Mouse (Mus musculus): Measurements from ENCODE around the gene Itprid1. TPM values are rescaled to one million over a fixed set of nuclear protein-coding genes. Genes with fewer than 3 reads are reported as not detected.

Gene Itprid1
- polyA plus RNA-seq, 1 experiment from 2014 or later, result not detected

GRCm38 (mm10) chr6:55865206-55865605 lies 28.5 kb downstream of the Itprid1 start:
- ATAC-seq (no peak), DNase-seq (no peak)
- H3K4me2 ChIP-seq (ENCODE audit: low read depth, low read length), result no peak overlapping the region
- H3K9ac ChIP-seq (replicated peaks), result no peak overlapping the region
- H3K4me3 ChIP-seq (ENCODE audit: low read depth, low read length), result no peak overlapping the region
- H3K9me3 ChIP-seq (ENCODE audit: low read length), result no peaks in the 10 kb centered on the region
- TF ChIP-seq CTCF (IDR thresholded peaks at IDR 0.05; ENCODE audit: low read depth) (no peak), EP300 (IDR thresholded peaks at IDR 0.05; ENCODE audit: low read depth) (no peak)
- no peaks in the 10 kb centered on the region for H3K27me3 ChIP-seq (ENCODE audit: insufficient read depth, low read length)
- 67% methylated on average over 2 of the region's 2 CpGs for WGBS (ENCODE audit: insufficient replicate concordance)
- no peak overlapping the region for H3K27ac ChIP-seq (ENCODE audit: low read depth)
- no peaks in the 10 kb centered on the region for H3K4me1 ChIP-seq (ENCODE audit: insufficient read depth)
- H3K36me3 ChIP-seq (replicated peaks; ENCODE audit: insufficient read depth, low read length), result no peaks in the 10 kb centered on the region

- no peaks in the 10 kb centered on the region for H3K36me3 ChIP-seq (replicated peaks; ENCODE audit: insufficient read depth, low read length)
- no peaks in the 10 kb centered on the region for H3K27me3 ChIP-seq (ENCODE audit: insufficient read depth, low read length)
- ATAC-seq (no peak), DNase-seq (no peak)
- no peak overlapping the region for H3K4me3 ChIP-seq (ENCODE audit: low read depth, low read length)
- H3K9me3 ChIP-seq (ENCODE audit: low read length), result no peaks in the 10 kb centered on the region
- TF ChIP-seq EP300 (IDR thresholded peaks at IDR 0.05; ENCODE audit: low read depth) (no peak), CTCF (IDR thresholded peaks at IDR 0.05; ENCODE audit: low read depth) (no peak)
- 49% methylated on average over 5 of the region's 5 CpGs for WGBS (ENCODE audit: insufficient replicate concordance)
- no peak overlapping the region for H3K9ac ChIP-seq (replicated peaks)
- H3K4me2 ChIP-seq (ENCODE audit: low read depth, low read length), result no peak overlapping the region
- no peak overlapping the region for H3K27ac ChIP-seq (ENCODE audit: low read depth)
- H3K4me1 ChIP-seq (ENCODE audit: insufficient read depth), result no peaks in the 10 kb centered on the region
These were observed 42.8 kb downstream of the Itprid1 start for GRCm38 (mm10) chr6:55879356-55879960.

DNA sequence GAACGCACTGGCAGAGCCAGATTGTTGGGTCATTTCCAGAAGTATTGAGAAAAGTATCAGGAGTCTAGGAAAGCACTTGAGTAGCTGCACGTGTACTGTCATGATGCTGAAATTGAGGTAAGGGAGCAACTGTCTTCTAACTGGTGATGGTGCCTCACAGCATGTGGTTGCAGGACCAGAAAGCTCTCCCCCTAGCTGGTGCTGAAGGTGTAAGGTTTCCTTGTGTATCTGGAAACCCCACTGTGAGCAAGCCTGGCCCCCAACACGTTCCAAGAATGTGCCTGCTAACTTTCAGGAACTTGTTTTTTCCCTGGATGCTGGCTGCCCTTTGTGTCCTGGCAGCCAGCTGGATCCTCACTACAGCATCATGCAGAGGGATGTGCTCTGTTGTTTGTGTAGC lies 44.2 kb downstream of the Itprid1 start:
- no peak overlapping the region for H3K4me2 ChIP-seq (ENCODE audit: low read depth, low read length)
- H3K4me1 ChIP-seq (ENCODE audit: insufficient read depth), result no peaks in the 10 kb centered on the region
- ATAC-seq (no peak), DNase-seq (no peak)
- H3K4me3 ChIP-seq (ENCODE audit: low read depth, low read length), result no peak overlapping the region
- WGBS (ENCODE audit: insufficient replicate concordance), result 24% methylated on average over 3 of the region's 3 CpGs
- no peak overlapping the region for H3K9ac ChIP-seq (replicated peaks)
- H3K27me3 ChIP-seq (ENCODE audit: insufficient read depth, low read length), result no peaks in the 10 kb centered on the region
- no peaks in the 10 kb centered on the region for H3K36me3 ChIP-seq (replicated peaks; ENCODE audit: insufficient read depth, low read length)
- H3K9me3 ChIP-seq (ENCODE audit: low read length), result no peaks in the 10 kb centered on the region
- TF ChIP-seq EP300 (IDR thresholded peaks at IDR 0.05; ENCODE audit: low read depth) (no peak), CTCF (IDR thresholded peaks at IDR 0.05; ENCODE audit: low read depth) (no peak)
- H3K27ac ChIP-seq (ENCODE audit: low read depth), result no peak overlapping the region

GRCm38 (mm10) chr6:55887598-55887997 lies 50.9 kb downstream of the Itprid1 start:
- no peaks in the 10 kb centered on the region for H3K36me3 ChIP-seq (replicated peaks; ENCODE audit: insufficient read depth, low read length)
- H3K9ac ChIP-seq (replicated peaks), result no peak overlapping the region
- H3K27me3 ChIP-seq (ENCODE audit: insufficient read depth, low read length), result no peaks in the 10 kb centered on the region
- no peaks in the 10 kb centered on the region for H3K4me1 ChIP-seq (ENCODE audit: insufficient read depth)
- H3K27ac ChIP-seq (ENCODE audit: low read depth), result no peak overlapping the region
- no peak overlapping the region for H3K4me2 ChIP-seq (ENCODE audit: low read depth, low read length)
- no peak overlapping the region for H3K4me3 ChIP-seq (ENCODE audit: low read depth, low read length)
- no peak for ATAC-seq
- H3K9me3 ChIP-seq (ENCODE audit: low read length), result no peaks in the 10 kb centered on the region
- TF ChIP-seq CTCF (IDR thresholded peaks at IDR 0.05; ENCODE audit: low read depth), result no peak
- no peak for TF ChIP-seq EP300 (IDR thresholded peaks at IDR 0.05; ENCODE audit: low read depth)
- DNase-seq, result no peak
- WGBS (ENCODE audit: insufficient replicate concordance), result 67% methylated on average over 1 of the region's 1 CpGs

DNA sequence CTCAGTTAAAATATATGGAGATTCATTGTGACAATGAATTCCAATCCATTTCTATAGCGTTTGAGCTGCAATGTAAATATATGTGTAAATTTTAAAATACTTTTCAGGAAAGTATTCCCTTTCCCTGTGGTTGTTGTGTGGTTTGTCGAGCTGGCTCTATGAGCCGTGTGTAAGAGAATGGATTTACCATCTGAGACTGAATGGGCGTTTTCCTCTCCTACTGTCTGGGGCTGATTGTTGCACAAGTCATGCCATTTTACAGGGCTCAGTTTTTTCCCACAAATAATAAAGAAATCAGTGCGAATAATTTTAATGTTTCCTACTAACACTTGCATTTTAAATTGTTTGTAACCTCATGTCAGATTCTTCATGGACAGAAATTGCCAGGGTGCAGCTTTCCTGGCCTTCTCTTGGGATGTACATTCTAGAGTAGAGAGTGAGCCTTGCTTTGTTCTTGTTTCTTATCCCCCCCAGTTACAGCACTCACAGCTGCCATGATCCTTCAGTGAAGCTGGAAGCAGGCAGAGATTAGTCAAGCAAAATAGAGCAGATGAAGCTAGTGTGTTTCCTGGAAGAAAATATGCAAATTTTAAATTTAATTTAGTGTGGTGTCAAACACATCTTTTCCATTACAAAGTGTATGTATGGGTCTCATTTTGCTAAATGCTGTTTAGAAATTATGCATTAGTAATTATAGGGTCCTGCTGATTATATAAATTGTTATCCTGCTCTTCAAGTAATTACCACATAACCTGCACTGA lies 65.1 kb downstream of the Itprid1 start:
- no peaks in the 10 kb centered on the region for H3K4me1 ChIP-seq (ENCODE audit: insufficient read depth)
- H3K9ac ChIP-seq (replicated peaks), result no peak overlapping the region
- no peak overlapping the region for H3K27ac ChIP-seq (ENCODE audit: low read depth)
- H3K4me3 ChIP-seq (ENCODE audit: low read depth, low read length), result no peak overlapping the region
- TF ChIP-seq EP300 (IDR thresholded peaks at IDR 0.05; ENCODE audit: low read depth) (no peak), CTCF (IDR thresholded peaks at IDR 0.05; ENCODE audit: low read depth) (no peak)
- no peaks in the 10 kb centered on the region for H3K36me3 ChIP-seq (replicated peaks; ENCODE audit: insufficient read depth, low read length)
- no peaks in the 10 kb centered on the region for H3K27me3 ChIP-seq (ENCODE audit: insufficient read depth, low read length)
- no peak for ATAC-seq
- no peak for DNase-seq
- no peaks in the 10 kb centered on the region for H3K9me3 ChIP-seq (ENCODE audit: low read length)
- 68% methylated on average over 5 of the region's 5 CpGs for WGBS (ENCODE audit: insufficient replicate concordance)
- no peak overlapping the region for H3K4me2 ChIP-seq (ENCODE audit: low read depth, low read length)

DNA sequence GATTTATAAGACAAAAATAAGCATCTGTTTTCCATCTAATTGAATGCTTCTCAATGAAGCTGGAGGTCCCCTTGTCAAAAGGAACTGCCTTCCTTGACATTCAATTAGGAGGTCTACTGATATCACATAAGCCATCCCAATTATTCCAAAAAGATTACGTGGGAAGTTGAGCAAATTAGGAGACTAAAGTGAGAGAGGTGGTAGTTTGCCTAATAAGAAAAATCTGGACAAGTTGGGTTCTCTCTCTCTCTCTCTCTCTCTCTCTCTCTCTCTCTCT lies 65.6 kb downstream of the Itprid1 start:
- H3K9me3 ChIP-seq (ENCODE audit: low read length), result no peaks in the 10 kb centered on the region
- no peaks in the 10 kb centered on the region for H3K36me3 ChIP-seq (replicated peaks; ENCODE audit: insufficient read depth, low read length)
- H3K27ac ChIP-seq (ENCODE audit: low read depth), result no peak overlapping the region
- no peak for DNase-seq
- no peak overlapping the region for H3K4me3 ChIP-seq (ENCODE audit: low read depth, low read length)
- H3K4me2 ChIP-seq (ENCODE audit: low read depth, low read length), result no peak overlapping the region
- WGBS (ENCODE audit: insufficient replicate concordance), result 55% methylated on average over 1 of the region's 1 CpGs
- H3K4me1 ChIP-seq (ENCODE audit: insufficient read depth), result no peaks in the 10 kb centered on the region
- ATAC-seq, result no peak
- H3K9ac ChIP-seq (replicated peaks), result no peak overlapping the region
- TF ChIP-seq CTCF (IDR thresholded peaks at IDR 0.05; ENCODE audit: low read depth), result no peak
- no peak for TF ChIP-seq EP300 (IDR thresholded peaks at IDR 0.05; ENCODE audit: low read depth)
- H3K27me3 ChIP-seq (ENCODE audit: insufficient read depth, low read length), result no peaks in the 10 kb centered on the region
